Mouse (Mus musculus): ENCODE results near the gene Pbx1.

- TF ChIP-seq CTCF (IDR thresholded peaks at IDR 0.05; ENCODE audit: control insufficient read depth, insufficient read depth, low read length) (no peak), POLR2A (IDR thresholded peaks at IDR 0.05; ENCODE audit: borderline replicate concordance, control insufficient read depth, low read depth, low read length) (no peak)
Measured at GRCm38 (mm10) chr1:168258856-168259255, 173.2 kb downstream of the Pbx1 start.
